Mouse (Mus musculus) cerebellum, adult 2 months (tissue): ENCODE results near the gene Espn.

Source experiments
- CTCF ChIP-seq: fragments of 200-500 bp; IDR thresholded peaks from 2 replicates; pipeline ENCODE4 v1.5.1; 2011; ENCODE audit warnings: low read depth, mild to moderate bottlenecking, control low read depth, low read length, moderate library complexity, borderline replicate concordance; ENCODE audit not compliant: insufficient read depth
- POLR2A ChIP-seq: fragments of 200-500 bp; IDR thresholded peaks from 2 replicates; pipeline ENCODE4 v1.6.1; 2011; ENCODE audit warnings: low read length, control low read depth, borderline replicate concordance; ENCODE audit not compliant: insufficient read depth

GRCm38 (mm10) chr4:152092751-152093293, 59.3 kb downstream of the Espn start:
- TF ChIP-seq CTCF (no peak), POLR2A (no peak)
